Mouse (Mus musculus) lung, adult 2 months (tissue): ENCODE measurements around the gene Cnih3. TPM values are rescaled to one million over a fixed set of nuclear protein-coding genes. Genes with fewer than 3 reads are reported as not detected.

Experiments
- DNase-seq: peaks from one replicate; pipeline ENCODE4 v3.0.0; 2022
- H3K4me1 ChIP-seq: fragments of 200-500 bp; 2 replicates; pipeline ENCODE4 v1.6.1; 2011; ENCODE audit warnings: low read length; ENCODE audit not compliant: control insufficient read depth, insufficient read depth
- H3K4me3 ChIP-seq: fragments of 200-500 bp; replicated peaks from 2 replicates; pipeline ENCODE3; 2011; ENCODE audit warnings: low read depth, mild to moderate bottlenecking, control low read depth, low read length; ENCODE audit errors: extremely low read depth
- CTCF ChIP-seq: fragments of 200-500 bp; IDR thresholded peaks from 2 replicates; pipeline ENCODE4 v1.5.1; 2011; ENCODE audit warnings: mild to moderate bottlenecking, low read length, control low read depth; ENCODE audit not compliant: insufficient read depth
- POLR2A ChIP-seq: fragments of 200-500 bp; IDR thresholded peaks from 2 replicates; pipeline ENCODE4 v1.6.1; 2011; ENCODE audit warnings: low read depth, mild to moderate bottlenecking, control low read depth, low read length, borderline replicate concordance; ENCODE audit errors: extremely low read depth
- WGBS: fragments of 180-500 bp; shearing (Covaris S2); methylation state at CpG from one replicate; pipeline ENCODE4 v1.1.7; 2018; 5-methylcytosine and 5-hydroxymethylcytosine counted together
- polyA plus RNA-seq: library from polyadenylated mRNA; depleted of rRNA; stranded (reverse); fragments of >200 nt; gene quantifications from 2 replicates; pipeline ENCODE4 v1.2.3, GENCODE M21; 2012

Gene Cnih3
- polyA plus RNA-seq, 1 experiment = 0.25 TPM

DNA sequence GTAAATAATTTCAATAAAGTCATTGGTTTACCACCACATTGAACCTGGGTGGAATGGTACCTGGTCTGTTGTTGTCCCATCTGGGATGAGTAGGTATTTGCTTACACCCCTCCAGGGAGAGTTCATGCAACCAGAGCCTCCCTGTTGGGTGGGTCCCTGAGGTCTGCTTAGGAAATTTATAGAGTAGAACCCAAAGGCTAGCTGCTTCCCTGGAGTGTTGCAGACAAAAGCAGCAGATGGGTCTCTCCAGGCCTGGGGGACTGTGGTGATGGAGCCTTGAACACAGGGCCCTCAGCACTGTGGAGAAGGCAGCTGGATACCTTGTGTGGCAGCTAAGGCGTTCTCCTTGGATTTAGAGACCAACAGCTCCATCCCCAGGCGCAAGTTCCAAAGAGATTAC lies 40.1 kb downstream of the Cnih3 start:
- Histone ChIP-seq H3K4me1 (no peaks in the 10 kb centered on the region), H3K4me3 (no peak overlapping the region)
- no peak for DNase-seq
- no peak for TF ChIP-seq POLR2A
- no peak for TF ChIP-seq CTCF
- 93% methylated on average over 2 of the region's 2 CpGs for WGBS

DNA sequence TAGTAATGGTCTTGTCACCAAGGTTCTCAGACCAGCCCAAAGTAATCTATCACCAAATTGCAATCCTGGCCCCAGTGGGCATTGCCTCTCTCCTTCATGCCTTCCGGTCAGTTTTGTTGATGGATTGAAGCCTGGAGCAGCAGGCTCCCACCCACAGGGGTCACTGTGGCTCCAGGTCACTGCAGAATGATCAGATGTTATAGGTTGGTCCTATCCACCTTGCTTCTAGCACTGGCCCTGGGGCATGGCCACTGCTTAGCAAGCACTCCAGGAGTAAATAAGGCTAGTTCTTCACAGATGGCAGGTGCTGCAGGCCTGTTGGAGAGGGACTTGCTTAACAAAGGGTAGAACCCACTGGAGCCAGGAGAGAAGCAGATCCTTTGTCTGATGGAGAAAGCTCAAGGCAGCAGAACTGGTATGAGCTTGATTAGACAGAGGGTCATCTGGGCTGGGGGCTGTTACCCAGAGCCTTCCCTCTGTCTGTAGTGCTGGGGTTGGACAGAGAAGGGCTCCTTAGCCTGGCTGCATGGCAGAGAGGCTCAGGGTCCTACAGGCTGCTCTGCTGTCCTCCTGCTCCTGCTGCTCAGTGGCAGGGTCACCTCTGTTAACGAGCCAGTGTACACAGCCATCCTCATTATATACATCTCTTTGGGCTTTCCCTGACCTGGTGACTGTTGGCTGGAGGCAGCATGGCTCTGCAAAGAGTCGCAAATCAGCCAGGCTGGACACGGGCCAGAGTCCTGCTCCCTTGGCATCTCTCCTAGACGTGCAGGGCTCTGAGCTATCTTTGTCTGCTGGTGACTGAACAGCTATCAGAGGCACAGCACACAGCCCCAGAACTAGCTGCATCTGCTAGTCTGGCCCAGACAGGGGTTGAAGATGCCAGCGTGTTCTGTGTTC lies 41.1 kb downstream of the Cnih3 start:
- 28% methylated on average over 6 of the region's 6 CpGs for WGBS

DNA sequence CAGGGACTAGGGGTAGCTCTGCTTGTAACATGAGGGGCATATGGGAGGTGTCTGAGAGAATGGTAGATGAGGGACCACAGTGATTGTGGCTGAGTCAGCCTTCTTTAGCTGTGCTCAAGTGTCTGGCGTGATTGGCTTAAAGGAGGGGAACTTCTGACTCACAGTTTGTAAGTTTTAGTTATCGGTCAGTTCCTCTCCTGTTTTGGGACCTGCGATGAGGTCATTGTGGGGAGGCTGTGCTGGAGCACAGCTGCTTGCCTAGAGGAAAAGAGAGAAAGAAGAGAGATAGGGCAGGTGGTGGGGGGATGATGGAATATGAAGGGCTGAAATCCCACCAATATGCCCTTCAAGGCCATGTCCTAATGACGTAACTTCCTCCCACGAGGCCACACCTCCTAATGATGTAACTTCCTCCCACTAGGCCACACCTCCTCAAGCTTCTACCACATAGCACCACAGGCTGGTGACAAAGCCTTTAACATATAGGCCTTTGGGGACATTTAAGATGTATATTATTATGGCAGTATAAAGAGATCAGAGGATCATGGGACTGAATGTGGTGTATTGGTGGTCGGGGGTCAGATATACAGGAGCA lies 42.9 kb downstream of the Cnih3 start:
- H3K4me1 ChIP-seq = no peaks in the 10 kb centered on the region
- DNase-seq = no peak
- WGBS = 71% methylated on average over 6 of the region's 6 CpGs
- TF ChIP-seq POLR2A (no peak), CTCF (no peak)
- H3K4me3 ChIP-seq = no peak overlapping the region

More for the DNA sequence above, 41.1 kb downstream of the Cnih3 start:
- TF ChIP-seq POLR2A (no peak), CTCF (peak; percentile 62; the same call in 1 of the 2 replicates)
- DNase-seq = peak; percentile 17
- H3K4me3 ChIP-seq = no peak overlapping the region
- no peaks in the 10 kb centered on the region for H3K4me1 ChIP-seq

DNA sequence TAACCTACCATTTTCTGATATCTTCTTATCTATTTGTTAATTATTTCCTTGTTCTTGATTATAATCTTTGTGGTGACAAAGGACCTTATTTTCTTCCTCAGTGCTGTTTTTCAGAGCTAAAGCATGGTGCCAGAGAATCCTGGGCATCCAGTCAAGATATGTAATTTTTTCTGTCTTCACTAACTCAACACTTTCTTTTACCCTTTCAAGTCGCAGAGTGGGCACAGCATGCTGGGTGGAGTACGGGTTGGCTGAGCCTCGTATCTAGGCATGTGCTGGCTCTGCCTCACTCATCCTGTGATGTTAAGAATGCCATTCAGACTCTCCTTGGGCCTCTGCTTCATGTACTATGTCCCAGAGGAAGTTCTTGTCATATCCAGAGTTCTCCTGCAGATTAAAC lies 46.8 kb downstream of the Cnih3 start:
- TF ChIP-seq POLR2A = no peak
- no peak for TF ChIP-seq CTCF
- Histone ChIP-seq H3K4me3 (no peak overlapping the region), H3K4me1 (no peaks in the 10 kb centered on the region)
- no peak for DNase-seq
- 54% methylated on average over 3 of the region's 3 CpGs for WGBS

DNA sequence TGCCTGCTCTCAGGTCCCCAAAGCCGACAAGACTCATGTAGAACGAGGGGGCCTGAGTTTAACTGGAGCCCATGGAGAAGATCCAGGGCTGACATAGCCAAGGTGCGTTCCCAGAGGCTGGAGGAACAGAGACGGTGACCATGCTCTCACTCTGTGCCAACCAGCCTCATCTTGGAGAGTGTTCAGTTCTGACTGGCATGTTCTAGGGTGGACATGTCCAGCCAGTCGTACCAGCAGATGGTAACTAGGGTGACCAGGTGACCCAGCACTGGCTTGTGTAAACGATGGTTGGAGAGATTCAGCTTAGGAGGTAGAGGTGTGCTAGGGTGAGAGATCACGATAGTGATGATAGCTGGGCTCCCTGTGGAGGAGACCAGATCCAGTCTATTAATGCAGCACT lies 50.6 kb downstream of the Cnih3 start:
- no peak overlapping the region for H3K4me3 ChIP-seq
- 77% methylated on average over 7 of the region's 7 CpGs for WGBS
- no peaks in the 10 kb centered on the region; the same call in 1 of the 2 replicates for H3K4me1 ChIP-seq
- no peak for TF ChIP-seq CTCF
- TF ChIP-seq POLR2A = no peak
- DNase-seq = no peak

DNA sequence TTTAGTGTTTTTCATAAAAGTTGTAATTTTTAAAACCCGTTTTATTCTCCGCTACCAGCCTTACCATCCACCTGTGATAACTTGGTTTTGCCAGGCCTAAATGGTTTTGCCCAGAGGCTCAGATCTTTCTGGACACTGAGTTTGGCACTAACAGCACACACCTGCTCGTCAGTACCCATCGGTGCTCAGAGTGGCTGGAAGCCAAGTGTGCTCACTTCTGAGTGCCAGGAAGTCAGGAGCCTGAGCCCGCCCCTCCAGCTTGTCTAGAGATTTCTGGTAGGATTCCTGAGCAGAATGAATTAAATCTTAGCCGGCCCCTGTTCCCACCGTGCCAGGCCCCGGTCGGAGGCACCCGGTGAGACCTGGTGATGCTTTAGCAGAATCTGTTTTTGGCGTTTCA lies 54.9 kb downstream of the Cnih3 start:
- Histone ChIP-seq H3K4me3 (no peak overlapping the region), H3K4me1 (no peaks in the 10 kb centered on the region; the same call in 1 of the 2 replicates)
- WGBS = 76% methylated on average over 11 of the region's 11 CpGs
- TF ChIP-seq POLR2A (no peak), CTCF (no peak)
- no peak for DNase-seq

DNA sequence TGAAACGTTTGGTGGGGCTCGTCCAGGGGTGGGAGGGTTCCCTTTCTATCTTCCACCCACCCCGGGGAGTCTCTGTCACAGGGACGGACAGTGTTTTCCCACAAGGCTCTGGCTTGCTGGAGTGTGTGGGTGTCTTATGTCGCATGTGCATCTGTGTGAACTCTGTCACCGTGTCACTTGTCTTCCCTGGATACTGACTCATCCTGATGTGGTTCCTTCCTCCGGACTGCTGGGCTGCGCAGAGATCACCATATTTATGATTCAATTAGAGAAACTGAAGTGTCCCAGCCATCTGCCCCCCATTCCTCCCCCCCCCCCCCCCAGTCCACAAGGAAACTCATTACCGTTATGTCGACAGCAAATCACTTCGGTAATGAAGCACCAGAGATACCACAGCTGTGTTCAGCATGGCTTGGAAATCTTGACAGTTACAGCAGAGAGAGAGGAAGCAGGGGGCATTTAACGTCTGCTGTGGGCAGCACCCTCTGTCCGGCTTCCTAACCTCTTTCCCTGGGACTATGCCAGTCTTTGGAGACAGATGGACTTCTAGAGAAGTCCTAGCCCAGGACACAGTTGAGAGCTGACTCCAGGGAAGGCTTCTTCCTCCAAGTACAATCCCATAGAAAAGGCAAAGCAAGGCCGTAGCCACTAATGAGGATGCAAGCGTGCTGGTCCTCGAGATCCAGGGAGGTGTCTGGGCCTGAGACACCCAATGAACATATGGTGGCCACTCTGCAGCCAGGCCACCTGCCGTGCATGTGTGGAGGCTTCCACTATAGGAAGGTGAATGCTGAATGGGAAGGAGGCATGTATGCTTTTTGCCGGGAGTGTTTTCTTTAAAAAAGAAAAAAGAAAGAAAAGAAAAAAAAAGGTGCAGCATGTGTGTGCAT lies 55.9 kb downstream of the Cnih3 start:
- TF ChIP-seq CTCF = no peak
- TF ChIP-seq POLR2A = no peak
- DNase-seq = no peak
- WGBS = 61% methylated on average over 18 of the region's 18 CpGs
- no peaks in the 10 kb centered on the region; the same call in 1 of the 2 replicates for H3K4me1 ChIP-seq
- no peak overlapping the region for H3K4me3 ChIP-seq

DNA sequence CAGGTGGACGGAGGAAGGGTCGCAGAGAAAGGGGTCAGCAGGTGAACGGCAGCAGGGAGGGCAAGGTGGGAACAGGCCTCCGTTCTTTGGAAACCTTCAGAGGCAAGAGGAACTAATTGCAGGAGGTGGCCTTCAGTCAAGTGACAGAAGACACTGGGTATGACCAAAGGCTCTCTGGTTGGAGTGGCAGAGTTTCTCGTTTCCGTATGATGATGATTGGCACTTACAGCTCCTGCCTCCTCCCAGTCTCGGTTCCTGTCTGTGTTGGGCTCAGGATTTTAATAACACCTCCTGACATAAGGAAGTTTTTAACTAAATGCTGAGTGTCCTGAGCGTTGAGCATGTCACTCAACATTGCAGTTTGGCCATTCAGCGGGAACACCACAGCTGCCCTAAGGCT lies 57.3 kb downstream of the Cnih3 start:
- Histone ChIP-seq H3K4me3 (no peak overlapping the region), H3K4me1 (no peaks in the 10 kb centered on the region; the same call in 1 of the 2 replicates)
- no peak for DNase-seq
- TF ChIP-seq CTCF (no peak), POLR2A (no peak)
- WGBS = 75% methylated on average over 9 of the region's 9 CpGs

DNA sequence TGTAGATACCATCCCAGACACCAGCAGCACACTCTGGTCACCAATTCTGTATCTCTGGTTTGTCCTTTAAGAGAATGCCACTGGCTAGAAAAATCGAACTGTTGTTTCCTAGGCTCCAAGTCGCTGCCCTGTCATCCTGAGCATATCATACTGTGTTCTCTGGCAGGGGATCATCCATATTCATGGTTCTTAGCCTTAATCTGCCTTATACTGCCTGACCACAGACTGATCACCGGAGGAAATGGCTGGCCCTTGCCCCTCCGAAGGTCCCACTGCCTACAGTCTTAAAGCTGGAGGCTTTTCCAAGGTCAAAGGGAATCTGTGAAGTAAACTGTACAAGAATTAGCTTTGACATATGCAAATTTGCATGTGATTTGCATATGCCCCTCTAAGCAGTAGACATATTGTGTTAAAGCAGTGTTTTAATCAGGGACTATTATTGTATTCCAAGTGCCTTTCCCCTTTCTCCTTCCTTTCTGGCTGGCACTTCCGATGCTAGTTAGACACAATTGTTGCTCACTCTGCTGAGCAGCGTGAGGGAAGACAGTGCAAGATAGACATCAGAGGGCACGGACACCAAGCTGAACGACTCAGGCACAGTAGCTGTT lies 58.3 kb downstream of the Cnih3 start:
- DNase-seq = no peak
- WGBS = 71% methylated on average over 8 of the region's 8 CpGs
- Histone ChIP-seq H3K4me3 (no peak overlapping the region), H3K4me1 (no peaks in the 10 kb centered on the region; the same call in 1 of the 2 replicates)
- TF ChIP-seq POLR2A (no peak), CTCF (no peak)
